Comparison of ENCODE assay signal across 1 mouse cellular context in the genomic region with DNA sequence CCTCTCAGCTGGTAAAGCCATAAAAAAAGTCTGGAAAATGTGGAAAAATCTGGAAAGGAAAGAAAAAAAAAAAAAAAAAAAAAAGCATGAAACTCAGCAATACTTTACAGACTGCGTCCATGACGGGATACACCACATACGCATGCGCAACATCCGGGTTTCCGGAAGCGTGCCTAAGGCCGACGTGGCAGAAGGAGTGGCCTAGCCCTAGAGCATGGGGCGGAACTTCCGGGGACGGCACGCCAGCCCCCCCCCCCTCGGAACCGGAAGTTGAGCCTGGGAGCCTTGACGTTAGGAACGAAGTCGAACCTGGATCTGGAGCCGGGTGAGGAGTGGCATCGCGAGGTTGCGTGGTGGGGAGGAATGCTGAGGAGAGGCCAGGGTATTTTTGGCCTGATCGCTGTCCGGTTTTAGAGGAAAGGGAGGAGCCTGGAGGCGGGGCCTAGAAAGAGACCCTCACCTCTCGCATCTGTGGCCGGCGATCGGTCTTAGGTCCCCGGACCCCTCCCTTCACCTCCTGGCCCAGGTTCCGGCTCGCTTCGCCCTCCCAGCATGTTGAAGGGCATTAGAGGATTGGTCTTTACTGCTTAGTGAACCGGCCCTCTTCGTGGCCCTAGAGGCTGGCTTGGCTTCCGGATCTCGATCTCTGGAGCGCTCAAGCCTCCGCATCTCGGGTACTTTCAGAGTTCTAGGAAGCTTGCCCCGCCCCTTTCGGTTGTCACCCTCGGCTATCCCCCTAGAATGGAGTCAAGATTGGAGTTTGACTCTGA.
A peak's percentile ranks its signal among the peaks of the same experiment; 100 is the strongest.
TF ChIP-seq lines count a peak whose summit lies in the region.

Sec24c (plus strand) TSS at position 245 of the 770 bp plus-strand sequence.

TF ChIP-seq in MEL, 35 proteins besides CTCF, POLR2A, EP300 and RAD21 (continued from another document):
- peak; percentile 56; the same call in 1 of the 2 replicates for TF ChIP-seq ZMIZ1 (IDR thresholded peaks at IDR 0.05; ENCODE audit: low read depth, low read length)
- TF ChIP-seq MAFK (IDR thresholded peaks at IDR 0.05; ENCODE audit: borderline replicate concordance, low read depth, low read length) = no peak
- TF ChIP-seq ZNF384 (IDR thresholded peaks at IDR 0.05; ENCODE audit: low read depth, low read length) = peak; percentile 96
- no peak for TF ChIP-seq JUND (IDR thresholded peaks at IDR 0.05; ENCODE audit: low read depth, low read length)
- TF ChIP-seq USF1 (IDR thresholded peaks at IDR 0.05; ENCODE audit: low read depth, low read length) = no peak
- TF ChIP-seq SMC3 (IDR thresholded peaks at IDR 0.05; ENCODE audit: low read depth, low read length) = no peak
- 0 out of 2 replicates have a peak, but pooled peaks have one; percentile 8 for TF ChIP-seq CHD2 (IDR thresholded peaks at IDR 0.05; ENCODE audit: low read length)
- no peak for TF ChIP-seq POLR2AphosphoS5 (IDR thresholded peaks at IDR 0.05; ENCODE audit: borderline replicate concordance, low read depth, low read length)
- 0 out of 2 replicates have a peak, but pooled peaks have one; percentile 51 for TF ChIP-seq UBTF (IDR thresholded peaks at IDR 0.05; ENCODE audit: borderline replicate concordance, insufficient read depth, low read depth, low read length)
- peak; percentile 54; the same call in 1 of the 2 replicates for TF ChIP-seq TCF12 (IDR thresholded peaks at IDR 0.05; ENCODE audit: low read depth, low read length)
- TF ChIP-seq HCFC1 (IDR thresholded peaks at IDR 0.05; ENCODE audit: low read depth, low read length) = peak; percentile 90
- TF ChIP-seq KAT2A (conservative IDR thresholded peaks at IDR 0.05; ENCODE audit: low read depth, low read length) = peak; percentile 68
- TF ChIP-seq ELF1 (IDR thresholded peaks at IDR 0.05; ENCODE audit: low read depth, low read length) = peak; percentile 95
- no peak for TF ChIP-seq TAL1 (IDR thresholded peaks at IDR 0.05; ENCODE audit: low read length)
- TF ChIP-seq MYB (IDR thresholded peaks at IDR 0.05; ENCODE audit: low read depth, low read length) = no peak
